Mouse (Mus musculus): ENCODE results near the gene E2f8.

DNA sequence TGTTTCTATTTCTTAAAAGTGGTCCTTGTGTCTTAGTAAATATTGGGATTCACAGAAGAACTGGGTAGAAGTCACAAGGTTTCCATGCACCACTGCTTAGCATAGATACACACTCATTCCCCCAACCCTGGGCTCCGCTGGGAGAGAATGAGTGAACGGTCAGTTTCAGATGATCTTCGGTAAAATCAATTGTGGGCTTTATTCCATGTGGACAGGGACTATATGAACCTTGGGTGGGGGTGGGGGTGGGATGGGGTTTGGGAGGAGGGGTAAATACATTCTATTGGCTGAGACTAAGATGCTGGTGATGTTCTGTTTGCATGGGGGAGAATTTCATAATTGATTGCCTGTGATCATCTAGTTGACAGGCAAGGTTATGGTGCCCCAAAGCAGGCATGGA lies 25.9 kb downstream of the E2f8 start:
- TF ChIP-seq HCFC1 (IDR thresholded peaks at IDR 0.05; ENCODE audit: borderline replicate concordance, insufficient read depth, low read length), result no peak
- no peak for TF ChIP-seq MAFK (IDR thresholded peaks at IDR 0.05; ENCODE audit: insufficient read depth, low read depth, low read length)
- no peak for TF ChIP-seq ZC3H11A (IDR thresholded peaks at IDR 0.05; ENCODE audit: borderline replicate concordance, low read depth, low read length)
